Mouse (Mus musculus) ovary, adult 18-20 months (tissue): Measurements from ENCODE around the gene Caln1.
A peak's percentile ranks its signal among the peaks of the same experiment; 100 is the strongest.
"Not testable (repeated sequence)": the region's sequence is repeated elsewhere in the genome, so short reads cannot be mapped to it uniquely, and the experiment has no call there.

ENCODE experiments used
- DNase-seq: peaks from one replicate; pipeline ENCODE4 v3.0.0; 2022; ENCODE audit warnings: low spot score, mixed read lengths

Caln1 gene

DNA sequence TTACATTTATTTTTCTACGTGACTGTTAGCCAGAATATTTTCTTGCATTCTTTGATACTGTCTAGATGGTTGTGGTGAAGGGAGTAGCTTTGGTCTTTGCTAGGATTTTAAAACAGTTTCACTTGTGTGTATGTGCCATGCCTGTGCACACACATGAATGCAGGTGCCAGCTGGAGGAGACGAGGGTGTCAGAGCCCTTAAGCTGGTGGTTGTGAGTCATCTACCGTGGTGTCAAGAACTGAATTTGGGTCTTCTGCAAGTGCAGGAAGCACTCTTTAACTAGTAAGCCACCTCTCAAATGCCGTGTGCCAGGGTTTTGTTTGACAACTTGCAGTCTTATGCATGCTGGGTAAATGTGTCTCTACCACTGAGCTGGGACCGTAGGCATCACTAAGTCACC, 178.2 kb downstream of the Caln1 start:
- no peak for DNase-seq

DNA sequence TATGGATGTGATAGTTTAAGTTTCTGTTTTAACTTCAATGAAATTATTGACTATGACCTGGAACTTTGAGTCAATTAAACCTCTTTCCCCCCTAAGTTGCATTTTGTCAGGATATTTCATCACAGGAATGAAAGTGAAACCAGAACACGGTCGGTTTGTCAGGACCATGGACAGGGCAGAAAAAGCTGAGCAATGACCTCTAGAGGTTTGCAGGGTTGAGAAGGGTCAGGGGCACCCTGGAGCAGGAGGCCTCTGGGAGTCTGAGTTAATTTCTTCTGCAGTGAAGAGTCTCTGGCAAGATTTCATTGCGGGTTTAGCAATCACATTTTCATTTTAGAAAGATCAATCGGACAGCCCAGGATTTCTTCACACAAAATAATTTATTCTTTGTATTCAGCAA, 184.7 kb downstream of the Caln1 start:
- DNase-seq: no peak

DNA sequence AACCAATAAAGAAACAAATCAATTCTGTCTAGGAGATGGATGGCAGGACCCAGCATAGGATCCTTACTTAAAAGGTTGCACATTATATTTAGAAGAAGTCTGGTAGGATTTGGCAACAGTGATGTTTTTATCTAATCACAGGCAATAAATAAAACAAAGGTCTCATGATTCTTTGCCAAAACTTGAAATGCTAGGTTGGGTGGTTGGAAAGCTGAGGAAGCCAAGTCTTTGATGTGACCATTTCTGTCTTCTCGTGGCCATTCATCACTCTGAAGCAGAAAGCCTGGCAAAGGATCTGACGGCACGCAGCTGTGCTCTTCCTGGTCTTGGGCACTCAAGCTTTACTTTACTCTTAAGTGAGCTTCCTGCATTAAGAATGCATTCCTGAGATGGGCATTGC, 193.9 kb downstream of the Caln1 start:
- DNase-seq: no peak

DNA sequence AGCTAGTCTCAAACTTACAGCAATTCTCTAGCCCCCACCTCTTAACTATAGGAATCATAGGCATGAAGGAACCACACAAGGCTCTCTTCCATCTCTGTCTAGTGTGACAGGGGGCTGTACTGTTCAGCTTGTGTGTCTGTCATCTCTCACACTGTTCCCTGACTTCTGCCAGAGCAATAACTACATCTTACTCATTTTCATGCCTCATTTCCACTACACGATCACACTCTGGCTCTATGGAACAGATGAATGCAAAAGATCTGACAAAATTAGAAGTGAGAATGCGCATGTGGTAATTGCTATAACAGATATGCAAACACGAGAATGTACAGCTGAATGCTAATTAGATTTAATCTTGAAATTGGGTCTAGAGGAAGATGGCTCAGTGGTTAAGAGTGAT, 196.7 kb downstream of the Caln1 start:
- DNase-seq: no peak

DNA sequence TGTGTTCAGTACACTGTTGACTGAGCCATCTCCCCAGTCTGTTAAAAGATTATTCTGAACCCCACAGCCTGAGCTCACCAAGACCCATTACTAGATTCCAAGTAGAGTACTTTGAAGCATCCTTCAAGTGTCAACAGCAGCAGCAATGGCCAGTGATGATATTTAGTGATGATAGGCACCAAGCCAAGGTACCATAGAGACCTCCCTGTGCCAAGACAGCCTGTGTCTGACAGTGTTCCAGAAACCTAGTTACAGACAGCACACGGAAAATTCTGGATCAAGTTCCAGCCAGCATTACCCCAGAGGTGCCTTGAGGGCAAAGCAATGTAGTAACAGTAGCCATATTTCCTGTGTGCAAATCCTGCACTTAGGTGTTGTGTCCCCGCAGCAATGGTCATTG, 208.3 kb downstream of the Caln1 start:
- DNase-seq: no peak

DNA sequence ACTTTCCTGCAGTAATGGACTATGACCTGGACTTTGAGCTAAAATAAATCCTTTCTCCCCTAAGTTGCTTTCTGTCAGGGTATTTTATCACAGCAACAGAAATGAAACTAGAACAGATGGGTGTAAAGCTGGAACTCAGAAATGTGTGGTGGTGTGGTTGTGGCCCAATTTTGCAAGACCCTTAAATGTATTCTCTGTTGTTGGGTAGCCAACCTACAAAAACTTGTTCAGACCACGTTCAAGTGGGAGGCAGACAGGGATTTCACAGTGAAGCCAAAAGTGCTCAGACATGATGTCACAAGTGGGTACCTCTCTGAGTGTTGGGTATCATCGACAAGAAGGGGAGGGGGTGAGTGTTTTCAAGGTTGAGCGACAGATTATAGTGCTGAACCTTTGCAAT, 214.8 kb downstream of the Caln1 start:
- DNase-seq: no peak

DNA sequence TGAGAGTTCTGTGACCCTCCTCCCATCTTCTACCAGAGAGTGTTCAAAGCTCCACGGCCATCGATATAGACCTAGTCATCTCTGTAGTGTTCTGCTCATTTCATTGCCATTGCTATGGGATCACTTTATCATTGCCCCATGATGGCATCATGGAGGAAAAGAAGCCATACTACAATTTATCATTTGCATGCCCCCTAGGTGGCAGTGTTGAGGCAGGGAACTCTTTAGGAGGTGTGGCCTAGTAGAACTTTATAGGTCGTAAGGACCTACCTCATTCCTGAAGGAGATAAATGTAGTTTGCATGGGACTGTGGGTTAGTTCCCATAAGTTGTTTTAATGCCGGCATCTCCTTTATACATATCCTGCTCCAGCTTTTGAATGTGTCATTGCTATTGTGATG, 217.0 kb downstream of the Caln1 start:
- DNase-seq: no peak

DNA sequence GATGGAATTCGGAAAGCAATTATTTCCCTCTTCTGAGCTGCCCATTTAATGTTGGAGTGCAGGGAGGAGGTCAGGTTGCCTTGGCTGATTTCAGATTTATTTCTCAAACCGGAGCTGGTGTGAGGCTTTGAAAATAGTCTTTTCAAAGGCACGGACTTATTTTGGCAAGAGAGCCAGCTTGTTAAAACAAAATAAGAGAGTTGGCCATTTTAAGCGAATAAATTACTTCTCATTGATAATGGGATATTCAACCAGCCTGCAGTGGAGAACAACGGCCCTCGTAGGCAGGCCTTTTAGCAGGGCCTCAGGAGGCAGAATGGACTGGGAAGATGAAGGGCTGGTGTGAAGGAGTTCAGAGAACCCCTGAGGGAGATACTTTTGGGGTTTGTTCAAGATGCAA, 227.3 kb downstream of the Caln1 start:
- DNase-seq: no peak

DNA sequence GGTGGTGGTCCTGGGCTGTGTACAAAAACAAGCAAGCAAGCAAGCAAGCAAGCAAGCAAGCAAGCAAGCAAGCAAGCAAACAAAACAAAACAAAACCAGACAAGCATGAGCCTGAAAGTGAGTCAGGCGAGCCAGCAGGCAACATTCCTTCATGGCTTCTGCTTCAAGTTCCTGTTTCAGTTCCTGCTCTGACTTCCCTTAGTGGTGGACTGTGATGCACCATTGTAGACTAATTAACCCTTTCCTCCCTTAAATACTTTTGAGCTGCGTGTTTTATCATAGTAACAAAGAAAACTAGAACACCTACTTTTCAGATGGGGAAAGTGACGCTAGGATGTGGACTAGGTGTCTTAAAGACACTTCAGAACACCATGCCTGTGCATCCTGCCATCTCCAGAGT, 244.4 kb downstream of the Caln1 start:
- no peak for DNase-seq

DNA sequence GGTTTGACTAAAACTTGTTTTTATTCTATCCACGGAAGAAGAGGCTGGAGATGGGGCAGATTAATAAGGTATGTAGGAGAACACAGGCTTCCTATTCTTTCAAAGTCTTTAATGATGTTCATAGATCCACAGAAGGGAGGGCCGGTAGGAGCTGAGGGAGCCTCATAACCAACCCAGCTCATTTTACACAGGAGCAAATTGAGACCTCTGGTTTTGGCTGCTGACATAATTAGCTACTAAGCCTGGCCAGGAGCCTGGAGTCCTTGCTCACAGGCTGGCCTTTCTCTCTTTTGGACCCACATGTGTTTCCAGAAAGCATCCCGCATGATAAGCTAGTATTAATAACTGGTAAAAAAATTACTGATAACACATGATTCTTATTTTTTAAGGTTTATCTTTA, 245.0 kb downstream of the Caln1 start:
- no peak for DNase-seq

DNA sequence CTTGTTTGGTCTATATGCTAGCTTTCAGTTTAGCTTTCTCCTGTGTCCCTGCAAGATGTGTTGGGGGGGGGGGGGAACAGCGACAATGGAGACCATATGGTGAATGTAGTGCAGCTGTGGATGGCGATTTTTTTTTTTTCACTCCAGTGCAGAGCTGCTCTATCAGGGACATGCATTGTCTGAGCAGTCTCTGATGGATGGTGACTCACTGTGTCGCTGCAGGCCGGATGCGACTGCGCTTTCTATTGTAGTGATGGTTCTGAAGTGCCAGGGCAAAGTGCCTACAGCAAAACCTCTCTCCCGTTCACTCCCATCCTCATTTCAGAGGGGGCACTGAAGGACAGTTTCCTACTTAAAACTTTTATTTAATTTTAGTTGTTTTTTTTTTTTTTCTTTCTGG, 250.8 kb downstream of the Caln1 start:
- no peak for DNase-seq

DNA sequence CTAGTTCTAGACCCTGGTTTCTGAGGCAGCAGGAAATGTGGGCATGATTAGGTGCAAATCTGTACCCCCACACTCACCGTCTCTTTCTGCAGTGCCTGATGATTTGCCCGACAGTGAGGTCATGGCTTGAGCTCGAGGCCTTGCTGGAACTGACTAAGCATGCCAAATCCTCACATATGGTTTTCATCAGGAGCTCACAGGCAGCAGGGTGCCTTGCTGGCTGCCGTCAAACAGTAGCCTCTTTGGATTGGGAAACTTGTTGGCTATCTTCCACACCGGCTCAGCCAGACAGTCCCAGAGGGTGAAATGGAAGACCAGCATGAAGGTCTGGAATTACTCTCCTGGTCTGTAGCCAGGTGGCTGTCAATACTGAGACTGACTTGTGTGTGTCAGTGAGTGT, 254.0 kb downstream of the Caln1 start:
- peak; percentile 44 for DNase-seq

DNA sequence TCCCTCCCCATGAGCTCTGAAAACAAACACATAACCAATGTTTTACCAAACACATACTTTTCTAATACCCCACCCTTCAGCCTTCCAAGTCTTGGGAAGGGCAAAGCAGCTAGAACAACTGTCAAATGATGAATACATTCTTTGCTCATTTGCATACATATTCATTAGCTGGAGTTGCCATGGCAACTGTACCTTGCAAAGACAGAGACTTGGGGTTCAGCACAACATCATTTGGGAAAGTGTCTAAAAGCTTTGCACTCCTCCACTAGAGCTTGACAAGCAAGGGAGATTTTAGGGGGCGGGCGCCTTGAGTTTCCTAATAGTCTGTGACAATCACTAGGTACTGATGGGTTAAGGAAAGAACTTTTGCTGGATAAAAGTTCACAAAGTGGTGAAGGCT, 258.5 kb downstream of the Caln1 start:
- no peak for DNase-seq

DNA sequence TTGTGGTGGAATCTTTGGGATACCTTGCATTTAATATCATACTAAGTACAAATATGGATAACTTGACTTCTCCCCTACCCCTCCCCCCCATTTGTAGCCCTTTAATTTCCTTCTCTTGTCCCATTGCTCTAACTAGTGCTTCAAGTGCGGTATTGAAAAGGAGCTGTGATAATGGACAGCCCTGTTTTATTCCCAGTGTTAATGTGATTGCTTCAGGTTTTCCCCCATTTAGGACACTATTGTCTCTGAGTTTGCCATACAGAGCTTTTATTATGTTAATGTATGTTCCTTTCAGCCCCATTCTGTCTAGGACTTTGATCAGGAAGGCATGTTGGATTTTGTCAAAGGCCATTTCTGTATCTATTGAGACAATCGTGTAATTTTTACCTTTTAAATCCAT, 266.1 kb downstream of the Caln1 start:
- no peak for DNase-seq

DNA sequence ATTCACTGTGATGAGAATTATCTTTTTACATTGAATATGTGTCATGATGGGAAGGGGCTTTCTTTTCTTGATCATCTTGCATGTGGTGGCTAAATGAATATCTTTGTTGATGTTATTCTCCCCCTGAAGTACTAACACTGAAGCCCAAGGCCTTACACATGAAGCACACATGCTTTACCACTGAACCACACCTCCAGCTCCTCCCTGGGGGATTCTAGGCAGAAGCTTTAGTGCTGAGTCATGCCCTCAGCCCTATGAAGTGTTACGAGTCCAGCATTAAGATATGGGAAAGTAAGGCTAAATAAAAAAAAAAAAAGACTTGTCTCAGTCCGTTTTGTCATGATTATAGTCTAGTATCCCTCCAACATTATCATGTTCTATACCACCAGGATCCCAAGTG, 272.6 kb downstream of the Caln1 start:
- no peak for DNase-seq

DNA sequence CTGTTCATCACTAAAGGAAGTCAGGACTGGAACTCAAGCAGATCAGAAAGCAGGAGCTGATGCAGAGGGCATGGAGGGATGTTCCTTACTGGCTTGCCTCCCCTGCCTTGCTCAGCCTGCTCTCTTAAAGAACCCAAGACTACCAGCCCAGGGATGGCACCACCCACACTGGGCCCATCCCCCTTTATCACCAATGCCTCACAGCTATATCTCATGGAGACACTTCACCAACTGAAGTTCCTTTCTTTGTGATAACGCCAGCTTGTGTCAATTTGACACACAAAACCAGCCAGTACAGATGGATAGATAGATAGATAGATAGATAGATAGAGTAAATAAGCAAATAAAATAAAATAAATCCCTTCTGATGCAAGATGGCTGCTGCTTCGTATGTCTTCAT, 276.9 kb downstream of the Caln1 start:
- not testable (repeated sequence) for DNase-seq

DNA sequence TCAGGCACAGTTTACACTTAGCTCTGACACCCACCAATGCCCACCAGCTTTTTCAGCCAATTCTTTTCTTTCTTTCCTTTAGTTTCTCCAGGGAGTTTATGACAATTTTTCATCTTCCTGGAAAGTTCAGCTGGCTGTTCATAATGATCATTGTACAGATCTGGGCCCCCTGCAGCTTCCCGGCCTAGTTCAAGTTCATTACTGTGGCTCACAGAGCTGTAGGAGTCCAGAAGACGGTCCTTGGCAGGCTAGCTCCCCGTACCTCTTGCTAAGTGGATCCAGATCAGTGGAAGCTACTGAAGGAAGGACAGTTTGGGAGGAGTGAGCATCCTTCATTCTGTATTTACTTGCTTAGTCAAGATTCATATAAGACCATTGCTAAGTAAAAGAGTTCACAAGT, 288.9 kb downstream of the Caln1 start:
- no peak for DNase-seq

DNA sequence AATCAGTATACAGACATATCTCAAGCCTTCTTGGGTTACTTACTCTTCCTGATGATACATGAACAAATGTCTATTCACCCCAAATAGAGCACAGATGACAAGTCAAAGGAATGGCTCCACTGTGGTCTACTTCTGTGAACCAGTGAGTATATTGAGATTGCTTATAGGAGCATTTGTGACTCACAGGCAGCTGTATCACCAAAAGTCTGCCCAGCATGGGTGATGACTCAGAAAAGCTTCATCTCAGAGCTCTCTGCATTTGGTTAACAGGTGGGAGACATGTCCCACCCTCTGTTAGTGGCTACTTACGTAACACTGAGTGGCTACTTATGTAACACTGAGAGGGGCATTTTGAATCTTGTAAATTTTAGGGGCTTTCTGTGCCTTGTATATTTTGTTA, 296.8 kb downstream of the Caln1 start:
- DNase-seq: no peak

DNA sequence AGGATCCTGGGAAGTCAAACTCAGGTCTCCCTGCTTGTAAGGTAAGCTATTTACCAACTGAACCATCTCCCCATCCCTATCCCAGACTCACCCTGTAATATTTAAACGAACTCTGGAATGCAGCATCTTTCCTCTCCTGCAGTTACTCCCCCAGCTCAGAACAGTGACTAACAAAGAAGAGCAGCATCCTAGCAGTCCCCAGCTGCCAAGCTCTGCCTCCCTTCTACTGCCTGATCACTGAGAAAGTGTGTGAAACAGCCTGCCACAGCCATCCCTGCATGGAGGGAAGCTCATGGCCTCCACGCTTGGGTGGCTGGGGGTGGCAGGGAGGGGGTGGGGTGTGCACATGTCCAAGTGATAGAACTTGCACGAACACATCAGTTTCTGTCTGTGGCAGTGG, 303.3 kb downstream of the Caln1 start:
- no peak for DNase-seq

DNA sequence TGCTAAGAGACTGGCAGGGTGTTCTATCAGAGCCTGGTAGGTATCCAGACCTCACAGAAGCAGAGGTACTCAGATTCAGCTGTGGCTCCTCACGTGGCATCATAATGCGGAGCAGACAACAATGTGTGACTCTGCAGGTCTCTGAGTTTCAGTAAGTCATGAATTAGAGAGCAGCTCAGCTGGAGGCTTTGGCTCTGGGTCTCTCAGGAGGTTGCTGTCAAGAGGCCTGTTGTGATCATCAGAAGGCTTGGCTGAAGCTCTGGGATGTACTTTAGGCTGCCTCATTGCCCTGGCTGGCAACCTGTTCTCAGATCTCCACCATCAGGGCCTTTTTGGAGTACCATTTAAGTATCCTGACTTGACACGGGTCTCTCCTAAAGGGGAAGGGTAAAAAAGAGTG, 303.8 kb downstream of the Caln1 start:
- no peak for DNase-seq

DNA sequence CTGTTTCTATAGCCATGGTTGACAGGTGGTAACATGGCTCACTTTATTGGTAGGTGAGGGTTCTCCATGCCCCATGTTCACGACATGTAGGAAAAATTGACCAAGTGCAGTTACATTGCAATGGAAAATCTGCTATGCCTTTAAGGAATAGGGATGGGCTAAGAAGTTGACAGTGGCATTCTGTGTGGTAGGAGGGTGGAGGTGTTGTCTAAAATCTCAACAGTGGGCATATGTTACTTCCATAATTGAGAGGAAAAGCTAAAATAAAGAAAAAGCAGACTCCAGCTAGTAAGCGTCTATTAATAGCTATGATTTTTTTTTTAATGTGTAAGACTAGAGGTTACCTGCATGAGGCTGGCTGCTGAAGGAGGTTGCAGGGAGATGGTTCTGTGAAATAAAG, 308.6 kb downstream of the Caln1 start:
- no peak for DNase-seq

DNA sequence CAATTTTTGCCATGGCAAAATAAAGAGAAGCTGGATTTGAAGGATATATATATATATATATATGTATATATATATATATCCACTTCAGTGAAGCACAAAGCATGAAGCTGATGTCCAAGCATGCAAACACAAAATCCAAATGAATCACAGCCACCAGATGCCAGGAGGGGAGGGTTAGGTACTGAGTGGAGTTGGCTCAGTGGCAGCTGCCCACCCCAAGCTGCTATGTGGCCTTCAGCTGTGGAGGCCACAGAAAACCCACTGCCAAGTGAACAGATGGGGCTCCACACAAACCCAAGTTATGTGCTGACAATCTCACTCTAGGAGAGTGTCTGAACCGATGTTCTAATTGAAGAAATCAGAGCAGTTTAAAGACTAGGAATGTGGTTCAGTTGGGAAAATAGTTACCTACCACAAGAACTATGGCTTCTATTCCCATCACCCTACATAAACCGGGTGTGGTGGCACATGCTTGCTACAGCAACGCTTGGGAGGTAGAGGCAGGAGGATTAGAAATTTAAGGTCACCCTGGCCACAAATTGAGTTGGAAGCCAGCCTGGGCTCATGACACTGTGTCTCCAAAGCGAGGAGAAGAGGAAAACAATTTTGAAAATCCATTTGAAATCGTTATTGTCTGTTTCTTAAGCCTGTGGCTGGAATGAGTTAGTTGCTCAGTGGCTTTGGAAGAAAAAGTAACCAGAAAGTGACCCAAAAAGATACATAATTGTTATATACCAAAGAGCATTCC, 316.8 kb downstream of the Caln1 start:
- DNase-seq: no peak

DNA sequence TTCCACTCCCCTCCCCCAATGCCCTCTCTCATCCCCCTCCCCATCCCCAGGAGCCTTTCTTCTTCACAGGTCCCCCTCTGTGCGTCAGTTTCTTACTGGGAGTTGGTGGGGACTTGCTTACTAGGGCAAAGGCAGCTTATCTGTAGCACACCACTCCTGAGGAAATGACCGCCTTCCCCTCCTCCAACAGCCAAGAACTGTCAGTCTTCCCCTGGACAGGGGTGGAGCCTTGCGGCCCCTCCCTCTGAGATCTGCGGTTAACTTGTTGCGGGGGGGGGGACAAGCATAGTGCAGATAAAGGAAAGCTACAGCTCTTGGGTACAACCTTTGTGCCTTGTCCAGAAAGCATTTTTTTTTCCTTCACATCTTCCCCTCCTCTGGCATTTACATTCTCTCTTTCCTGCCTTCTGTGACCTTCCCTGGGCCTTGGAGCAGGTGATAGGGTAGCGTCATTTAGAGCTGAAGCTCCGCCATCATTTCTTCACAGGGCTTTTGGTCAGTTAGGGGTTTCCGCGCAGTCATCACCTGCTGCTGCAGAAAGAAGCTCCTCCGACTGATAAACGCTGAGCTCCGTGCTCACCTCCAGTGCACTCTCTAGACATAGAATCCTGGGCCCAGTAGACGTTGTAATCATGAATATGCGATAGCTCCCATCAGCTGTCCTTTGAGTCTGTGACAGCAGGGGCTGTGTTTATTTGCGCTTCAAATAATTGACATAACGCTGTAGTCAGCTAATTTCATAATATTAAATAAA, 319.3 kb downstream of the Caln1 start:
- no peak for DNase-seq

DNA sequence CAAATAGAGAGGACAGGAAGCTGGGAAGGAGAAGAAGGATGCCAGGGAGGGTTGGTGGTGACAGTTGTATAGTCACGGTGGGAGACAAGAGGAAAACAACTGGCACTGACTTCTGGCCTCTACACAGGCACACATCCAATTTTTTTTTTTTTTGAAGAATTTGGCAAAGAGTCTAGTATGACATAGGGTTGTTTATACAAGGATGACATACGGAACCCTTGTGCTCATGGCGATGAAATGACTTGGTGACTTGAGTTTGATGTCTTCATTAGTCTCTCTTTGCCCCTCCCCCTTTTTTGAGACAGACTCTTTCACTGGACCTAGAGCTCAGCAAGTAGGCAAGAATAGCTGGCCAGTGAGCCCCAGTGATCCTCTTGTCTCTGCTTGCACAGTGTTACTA, 322.1 kb downstream of the Caln1 start:
- DNase-seq: no peak
